Mouse (Mus musculus) forebrain, embryonic 11.5 days (tissue): ENCODE data around the gene Gtf2a1l. TPM values are rescaled to one million over a fixed set of nuclear protein-coding genes. Genes with fewer than 3 reads are reported as not detected.

Experiments used
- polyA plus RNA-seq: library from polyadenylated mRNA; unstranded; fragments of >200 nt; fragmentation: Nextera tagmentation; extraction: Ambion mirVana; gene quantifications from 2 replicates; pipeline ENCODE4 v1.2.1, GENCODE M21; 2014

Gtf2a1l gene
- polyA plus RNA-seq, 1 experiment from 2014 or later = not detected

Other genes with a start within 250 kb of the Gtf2a1l start
- gene Foxn2, start 227.9 kb upstream of the Gtf2a1l start, polyA plus RNA-seq = 7.1 and 9.5 TPM in 2 replicates
- gene Ppp1r21, start 138.5 kb upstream of the Gtf2a1l start, polyA plus RNA-seq = 23.8 and 29.4 TPM in 2 replicates
- gene Ston1, start 71.0 kb upstream of the Gtf2a1l start, polyA plus RNA-seq = 3.4 and 4.9 TPM in 2 replicates
- gene Lhcgr, start 123.3 kb downstream of the Gtf2a1l start, polyA plus RNA-seq = 0.16 and 0.20 TPM in 2 replicates